7 mouse cellular contexts compared by ENCODE assay signal in genomic region chr16:78577085-78577671, GRCm38 (mm10). TPM values are rescaled to one million over a fixed set of nuclear protein-coding genes. Genes with fewer than 3 reads are reported as not detected.
DNase-seq lines count a peak whose midpoint lies in the region; ATAC-seq and TF ChIP-seq lines count a peak whose summit lies in the region.

No protein-coding gene starts in this region.

- peak overlapping the region; percentile 78 for H3K9ac ChIP-seq in hindbrain, embryonic 14.5 days
- H3K9ac ChIP-seq in liver, embryonic 16.5 days (ENCODE audit: low read depth, low read length) = no peak overlapping the region
- peak overlapping the region; percentile 86; the same call in 1 of the 2 replicates for H3K9ac ChIP-seq in neural tube, embryonic 11.5 days (ENCODE audit: low read length)

- no peak for ATAC-seq in hindbrain, embryonic 14.5 days (ENCODE audit: low FRiP score)
- peak; percentile 43 for ATAC-seq in liver, embryonic 16.5 days (ENCODE audit: low read depth)
- ATAC-seq in neural tube, embryonic 11.5 days (ENCODE audit: insufficient read depth, low FRiP score, low TSS enrichment) = peak; percentile 1; the same call in 1 of the 2 replicates

- WGBS in hindbrain, embryonic 14.5 days = 23% methylated on average over 14 of the region's 14 CpGs
- 4% methylated on average over 14 of the region's 14 CpGs for WGBS in liver, embryonic 16.5 days (ENCODE audit: insufficient replicate concordance)
- 28% methylated on average over 14 of the region's 14 CpGs for WGBS in neural tube, embryonic 11.5 days

- no peaks in the 10 kb centered on the region for H3K36me3 ChIP-seq in hindbrain, embryonic 14.5 days (replicated peaks; ENCODE audit: control insufficient read depth, insufficient read depth)
- H3K36me3 ChIP-seq in liver, embryonic 16.5 days (ENCODE audit: control insufficient read depth, insufficient read depth) = no peaks in the 10 kb centered on the region
- no peaks in the 10 kb centered on the region for H3K36me3 ChIP-seq in neural tube, embryonic 11.5 days (ENCODE audit: control insufficient read depth, insufficient read depth, low read length)

- H3K4me1 ChIP-seq in embryonic fibroblast, embryonic 13.5 days (ENCODE audit: control insufficient read depth, insufficient read depth, low read length) = 0 out of 2 replicates have a peak, but pooled peaks cover 4% of the 10 kb centered on the region
- H3K4me1 ChIP-seq in hindbrain, embryonic 14.5 days (replicated peaks; ENCODE audit: control insufficient read depth, insufficient read depth, low read length) = peaks cover 19% of the 10 kb centered on the region; the same call in 1 of the 2 replicates
- no peaks in the 10 kb centered on the region for H3K4me1 ChIP-seq in liver, embryonic 16.5 days (ENCODE audit: control insufficient read depth, low read depth, low read length)
- H3K4me1 ChIP-seq in neural tube, embryonic 11.5 days (ENCODE audit: control insufficient read depth, insufficient read depth, low read length) = peaks cover 9% of the 10 kb centered on the region

- no peaks in the 10 kb centered on the region for H3K9me3 ChIP-seq in hindbrain, embryonic 14.5 days (ENCODE audit: control insufficient read depth, low read length)
- no peaks in the 10 kb centered on the region for H3K9me3 ChIP-seq in liver, embryonic 16.5 days (replicated peaks; ENCODE audit: control insufficient read depth, low read length)
- H3K9me3 ChIP-seq in neural tube, embryonic 11.5 days (ENCODE audit: control insufficient read depth, low read length) = no peaks in the 10 kb centered on the region

- peak; percentile 86 for DNase-seq in CD4-positive, CD25-positive, alpha-beta regulatory T cell, adult 2 months (ENCODE audit: low read depth, low spot score)
- DNase-seq in MN1 (ENCODE audit: low spot score) = peak; percentile 12
- peak; percentile 31 for DNase-seq in hindbrain, embryonic 14.5 days (ENCODE audit: low spot score)
- DNase-seq in neural tube, embryonic 11.5 days (ENCODE audit: low spot score) = no peak
- no peak for DNase-seq in cerebellum, adult 11 months

- peak overlapping the region; percentile 86 for H3K4me2 ChIP-seq in hindbrain, embryonic 14.5 days (replicated peaks)
- peak overlapping the region; percentile 71 for H3K4me2 ChIP-seq in liver, embryonic 16.5 days (ENCODE audit: low read depth, low read length)
- peak overlapping the region; percentile 71 for H3K4me2 ChIP-seq in neural tube, embryonic 11.5 days (ENCODE audit: low read depth)

- no peak for TF ChIP-seq CTCF in embryonic fibroblast, embryonic 13.5 days (IDR thresholded peaks at IDR 0.05; ENCODE audit: borderline replicate concordance, insufficient read depth, low read length)

- H3K27me3 ChIP-seq in hindbrain, embryonic 14.5 days (ENCODE audit: control insufficient read depth, insufficient read depth, low read length) = no peaks in the 10 kb centered on the region
- no peaks in the 10 kb centered on the region for H3K27me3 ChIP-seq in liver, embryonic 16.5 days (ENCODE audit: control insufficient read depth, insufficient read depth, low read depth, low read length)
- H3K27me3 ChIP-seq in neural tube, embryonic 11.5 days (ENCODE audit: control insufficient read depth, insufficient read depth, low read length) = no peaks in the 10 kb centered on the region

- H3K27ac ChIP-seq in embryonic fibroblast, embryonic 13.5 days (ENCODE audit: insufficient read depth, low read length) = peak overlapping the region; percentile 95
- peak overlapping the region; percentile 82; the same call in 1 of the 2 replicates for H3K27ac ChIP-seq in hindbrain, embryonic 14.5 days
- H3K27ac ChIP-seq in liver, embryonic 16.5 days (ENCODE audit: low read length) = peak overlapping the region; percentile 72
- no peak overlapping the region for H3K27ac ChIP-seq in neural tube, embryonic 11.5 days (ENCODE audit: low read depth, low read length)

- peak overlapping the region; percentile 64 for H3K4me3 ChIP-seq in embryonic fibroblast, embryonic 13.5 days (ENCODE audit: insufficient read depth, low read length)
- H3K4me3 ChIP-seq in hindbrain, embryonic 14.5 days (replicated peaks; ENCODE audit: low read length) = peak overlapping the region; percentile 87
- peak overlapping the region; percentile 69 for H3K4me3 ChIP-seq in liver, embryonic 16.5 days (ENCODE audit: low read depth, low read length)
- peak overlapping the region; percentile 77 for H3K4me3 ChIP-seq in neural tube, embryonic 11.5 days (ENCODE audit: low read depth, low read length)

- TF ChIP-seq POLR2A in embryonic fibroblast, embryonic 13.5 days (IDR thresholded peaks at IDR 0.05; ENCODE audit: low read depth, low read length) = peak; percentile 14; the same call in 1 of the 2 replicates

RNA-seq across cellular contexts. Expression of gene D16Ertd472e, which starts 0.7 kb away (rescaled TPM):
- 11.9 and 18.8 TPM in 2 replicates for polyA plus RNA-seq in embryonic fibroblast, embryonic 13.5 days (2011; ENCODE audit: insufficient read length, low read depth, missing spikeins)
- polyA plus RNA-seq in hindbrain, embryonic 14.5 days (2014; fragmentation: Nextera tagmentation; extraction: Ambion mirVana) = 7.1 and 8.1 TPM in 2 replicates
- polyA plus RNA-seq in liver, embryonic 16.5 days (2015; fragmentation: Nextera tagmentation; extraction: Ambion mirVana) = 3.3 and 3.4 TPM in 2 replicates
- polyA plus RNA-seq in neural tube, embryonic 11.5 days (2014; fragmentation: Nextera tagmentation; extraction: Ambion mirVana) = 16.7 and 17.3 TPM in 2 replicates

Comparison
In these comparisons a context has a peak if more than half of its experiments do, and no peak if none do; other contexts are left out.
1. DNase-seq: peak in CD4-positive, CD25-positive, alpha-beta regulatory T cell, adult 2 months (single experiment), MN1 (single experiment) and hindbrain, embryonic 14.5 days (single experiment); none in neural tube, embryonic 11.5 days (single experiment) and cerebellum, adult 11 months (single experiment).
2. Peak in every context shown above with its lines, with median percentiles within 50 percentile points of each other: H3K4me3 ChIP-seq and H3K4me2 ChIP-seq.